Mouse (Mus musculus) neural tube, embryonic 12.5 days (tissue): ENCODE data around the gene Cacna1a. TPM values are rescaled to one million over a fixed set of nuclear protein-coding genes. Genes with fewer than 3 reads are reported as not detected.
"Not testable (repeated sequence)": the region's sequence is repeated elsewhere in the genome, so short reads cannot be mapped to it uniquely, and the experiment has no call there.

Experiments used
- ATAC-seq: fragments of 200-750 bp; cut with Nextera tagmentation; 2 replicates; pipeline ENCODE4 v1.8.0; 2017; ENCODE audit warnings: low read depth, mild to moderate bottlenecking, moderate TSS enrichment, moderate library complexity; ENCODE audit not compliant: low FRiP score
- H3K27ac ChIP-seq: fragments of 300-500 bp; sonication (generic); 2 replicates; pipeline ENCODE4 v1.5.1; 2016
- H3K27me3 ChIP-seq: fragments of 300-500 bp; sonication (generic); replicated peaks from 2 replicates; pipeline ENCODE4 v1.6.1; 2016; ENCODE audit warnings: mild to moderate bottlenecking
- H3K36me3 ChIP-seq: fragments of 300-500 bp; sonication (generic); 2 replicates; pipeline ENCODE4 v1.6.1; 2016; ENCODE audit warnings: mild to moderate bottlenecking
- H3K4me1 ChIP-seq: fragments of 300-500 bp; sonication (generic); 2 replicates; pipeline ENCODE4 v1.6.1; 2016
- H3K4me2 ChIP-seq: fragments of 300-500 bp; sonication (generic); replicated peaks from 2 replicates; pipeline ENCODE4 v1.6.1; 2016; ENCODE audit warnings: mild to moderate bottlenecking
- H3K4me3 ChIP-seq: fragments of 300-500 bp; sonication (generic); 2 replicates; pipeline ENCODE4 v1.5.1; 2016
- H3K9ac ChIP-seq: fragments of 300-500 bp; sonication (generic); 2 replicates; pipeline ENCODE4 v1.6.1; 2016; ENCODE audit warnings: mild to moderate bottlenecking
- H3K9me3 ChIP-seq: fragments of 300-500 bp; sonication (generic); 2 replicates; pipeline ENCODE4 v1.6.1; 2016; ENCODE audit warnings: mild to moderate bottlenecking
- WGBS: fragments of 180-500 bp; shearing (Covaris S2); methylation state at CpG from one replicate; pipeline ENCODE4 v1.1.7; 2016; 5-methylcytosine and 5-hydroxymethylcytosine counted together
- polyA plus RNA-seq: library from polyadenylated mRNA; unstranded; fragments of >200 nt; fragmentation: Nextera tagmentation; extraction: Ambion mirVana; gene quantifications from 2 replicates; pipeline ENCODE4 v1.2.1, GENCODE M21; 2016

Cacna1a gene
- polyA plus RNA-seq, 1 experiment from 2014 or later, result 19.6 TPM

- peak; percentile 18 for ATAC-seq
- Histone ChIP-seq H3K9me3 (no peaks in the 10 kb centered on the region), H3K9ac (peak overlapping the region; percentile 91), H3K27me3 (no peaks in the 10 kb centered on the region), H3K36me3 (no peaks in the 10 kb centered on the region), H3K4me3 (peak overlapping the region; percentile 78), H3K4me2 (peak overlapping the region; percentile 94), H3K27ac (peak overlapping the region; percentile 74), H3K4me1 (peaks cover 45% of the 10 kb centered on the region)
- WGBS, result under 1% methylated on average over 61 of the region's 61 CpGs
These were observed 273.8 kb downstream of the Cacna1a start for GRCm38 (mm10) chr8:84661961-84662571.

GRCm38 (mm10) chr8:84662581-84663065 is 274.4 kb downstream of the Cacna1a start, which contains the start of gene Ier2:
Ier2 (minus strand) TSS chr8:84662852.
- H3K9ac ChIP-seq, result peak within 1 kb of the TSS; percentile 91

GRCm38 (mm10) chr8:84663483-84664327 is 275.5 kb downstream of the Cacna1a start:
- peaks cover 45% of the 10 kb centered on the region for H3K4me1 ChIP-seq
- H3K27me3 ChIP-seq, result no peaks in the 10 kb centered on the region
- ATAC-seq, result peak; percentile 75
- H3K27ac ChIP-seq, result peak overlapping the region; percentile 81; the same call in 1 of the 2 replicates
- 3% methylated on average over 43 of the region's 43 CpGs for WGBS
- H3K4me3 ChIP-seq, result peak overlapping the region; percentile 78
- no peaks in the 10 kb centered on the region for H3K9me3 ChIP-seq
- peak overlapping the region; percentile 94 for H3K4me2 ChIP-seq
- peaks cover 9% of the 10 kb centered on the region for H3K36me3 ChIP-seq
- peak overlapping the region; percentile 76 for H3K9ac ChIP-seq

More at GRCm38 (mm10) chr8:84662581-84663065, 274.4 kb downstream of the Cacna1a start, which contains the start of gene Ier2:
- WGBS, result under 1% methylated on average over 27 of the region's 27 CpGs
- peak within 1 kb of the TSS; percentile 94 for H3K4me2 ChIP-seq
- no peaks in the 10 kb centered on the region for H3K36me3 ChIP-seq
- H3K4me1 ChIP-seq, result peaks cover 45% of the 10 kb centered on the region
- peak within 1 kb of the TSS; percentile 78 for H3K4me3 ChIP-seq
- H3K9me3 ChIP-seq, result no peaks in the 10 kb centered on the region
- peak; percentile 83 for ATAC-seq
- H3K27me3 ChIP-seq, result no peaks in the 10 kb centered on the region
- H3K27ac ChIP-seq, result peak within 1 kb of the TSS; percentile 74

GRCm38 (mm10) chr8:84664566-84665384 is 276.5 kb downstream of the Cacna1a start:
- peak overlapping the region; percentile 76 for H3K9ac ChIP-seq
- H3K36me3 ChIP-seq, result peaks cover 11% of the 10 kb centered on the region
- 1% methylated on average over 29 of the region's 29 CpGs for WGBS
- ATAC-seq, result peak; percentile 39; the same call in 1 of the 2 replicates
- peak overlapping the region; percentile 94 for H3K4me2 ChIP-seq
- peaks cover 41% of the 10 kb centered on the region for H3K4me1 ChIP-seq
- H3K9me3 ChIP-seq, result no peaks in the 10 kb centered on the region
- peak overlapping the region; percentile 81 for H3K27ac ChIP-seq
- H3K4me3 ChIP-seq, result peak overlapping the region; percentile 78
- H3K27me3 ChIP-seq, result no peaks in the 10 kb centered on the region

GRCm38 (mm10) chr8:84665385-84665893 is 277.2 kb downstream of the Cacna1a start:
- H3K9me3 ChIP-seq, result no peaks in the 10 kb centered on the region
- peak overlapping the region; percentile 78 for H3K4me3 ChIP-seq
- H3K4me2 ChIP-seq, result peak overlapping the region; percentile 94
- WGBS, result 3% methylated on average over 14 of the region's 14 CpGs
- peaks cover 35% of the 10 kb centered on the region for H3K4me1 ChIP-seq
- H3K27me3 ChIP-seq, result no peaks in the 10 kb centered on the region
- H3K27ac ChIP-seq, result peak overlapping the region; percentile 81
- peak overlapping the region; percentile 76 for H3K9ac ChIP-seq
- peaks cover 16% of the 10 kb centered on the region for H3K36me3 ChIP-seq
- peak; percentile 7; the same call in 1 of the 2 replicates for ATAC-seq

GRCm38 (mm10) chr8:84668081-84668480 is 279.8 kb downstream of the Cacna1a start:
- no peak for ATAC-seq
- H3K9ac ChIP-seq, result no peak overlapping the region
- H3K27ac ChIP-seq, result no peak overlapping the region
- no peak overlapping the region for H3K4me3 ChIP-seq
- no peaks in the 10 kb centered on the region for H3K9me3 ChIP-seq
- no peak overlapping the region for H3K4me2 ChIP-seq
- no peaks in the 10 kb centered on the region for H3K27me3 ChIP-seq
- H3K36me3 ChIP-seq, result peaks cover 36% of the 10 kb centered on the region
- 86% methylated on average over 1 of the region's 1 CpGs for WGBS
- peaks cover 21% of the 10 kb centered on the region for H3K4me1 ChIP-seq

GRCm38 (mm10) chr8:84668731-84669485 is 280.7 kb downstream of the Cacna1a start:
- H3K36me3 ChIP-seq, result peaks cover 44% of the 10 kb centered on the region
- WGBS, result 88% methylated on average over 6 of the region's 6 CpGs
- peaks cover 14% of the 10 kb centered on the region for H3K4me1 ChIP-seq
- H3K9ac ChIP-seq, result no peak overlapping the region
- no peak overlapping the region for H3K4me2 ChIP-seq
- no peaks in the 10 kb centered on the region for H3K27me3 ChIP-seq
- H3K9me3 ChIP-seq, result no peaks in the 10 kb centered on the region
- H3K27ac ChIP-seq, result no peak overlapping the region
- no peak overlapping the region for H3K4me3 ChIP-seq
- no peak for ATAC-seq

- peaks cover 12% of the 10 kb centered on the region for H3K4me1 ChIP-seq
- 94% methylated on average over 5 of the region's 5 CpGs for WGBS
- H3K27ac ChIP-seq, H3K4me3 ChIP-seq, H3K9ac ChIP-seq, H3K27me3 ChIP-seq, H3K4me2 ChIP-seq, H3K9me3 ChIP-seq: not testable (repeated sequence)
- peak; percentile 38; the same call in 1 of the 2 replicates for ATAC-seq
- peaks cover 60% of the 10 kb centered on the region for H3K36me3 ChIP-seq
These were observed 282.2 kb downstream of the Cacna1a start for GRCm38 (mm10) chr8:84670295-84671006.

GRCm38 (mm10) chr8:84677305-84677704 is 289.1 kb downstream of the Cacna1a start:
- no peaks in the 10 kb centered on the region for H3K9me3 ChIP-seq
- H3K4me3 ChIP-seq, result no peak overlapping the region
- no peak overlapping the region for H3K27ac ChIP-seq
- no peak overlapping the region for H3K9ac ChIP-seq
- H3K4me1 ChIP-seq, result no peaks in the 10 kb centered on the region
- no peaks in the 10 kb centered on the region for H3K27me3 ChIP-seq
- peaks cover 53% of the 10 kb centered on the region for H3K36me3 ChIP-seq
- H3K4me2 ChIP-seq, result no peak overlapping the region
- no peak for ATAC-seq
- WGBS, result 92% methylated on average over 5 of the region's 5 CpGs

- H3K36me3 ChIP-seq, result peaks cover 18% of the 10 kb centered on the region
- H3K4me1 ChIP-seq, result peaks cover 25% of the 10 kb centered on the region
- no peaks in the 10 kb centered on the region for H3K27me3 ChIP-seq
- WGBS, result 91% methylated on average over 2 of the region's 2 CpGs
- no peaks in the 10 kb centered on the region for H3K9me3 ChIP-seq
- no peak overlapping the region for H3K9ac ChIP-seq
- no peak for ATAC-seq
- H3K27ac ChIP-seq, result no peak overlapping the region
- H3K4me2 ChIP-seq, result no peak overlapping the region
- no peak overlapping the region for H3K4me3 ChIP-seq
These were observed 293.2 kb downstream of the Cacna1a start for GRCm38 (mm10) chr8:84681476-84681875.
